Mouse (Mus musculus) MEL (cell line): Measurements from ENCODE around the gene Ppp1cc. TPM values are rescaled to one million over a fixed set of nuclear protein-coding genes. Genes with fewer than 3 reads are reported as not detected.
A peak's percentile ranks its signal among the peaks of the same experiment; 100 is the strongest.

Experiments
- DNase-seq: peaks from one replicate; pipeline ENCODE4 v3.0.0; 2011; ENCODE audit warnings: low read depth, low spot score
- H3K27ac ChIP-seq: 2 replicates; pipeline ENCODE4 v1.5.1; 2012; ENCODE audit warnings: low read depth, mild to moderate bottlenecking, control low read depth, low read length, moderate library complexity; ENCODE audit not compliant: control insufficient read depth
- H3K27me3 ChIP-seq, 2 experiments: fragments of 150-350 bp in 1 of 2; sonication (generic) in 1 of 2; 2 replicates each; pipeline ENCODE4 v1.6.1; 2012; ENCODE audit warnings: low read length in 2 of 2, mild to moderate bottlenecking in 2 of 2, improper control_type of control experiment in 1 of 2, moderate library complexity in 1 of 2; ENCODE audit not compliant: insufficient read depth in 2 of 2, control insufficient read depth in 1 of 2
- H3K36me3 ChIP-seq, 2 experiments: 2 replicates each; pipeline ENCODE4 v1.6.1; 2012 to 2014; ENCODE audit warnings: low read length in 2 of 2, improper control_type of control experiment in 1 of 2, inconsistent platforms in 1 of 2, mild to moderate bottlenecking in 1 of 2; ENCODE audit not compliant: insufficient read depth in 2 of 2, control insufficient read depth in 1 of 2
- H3K4me1 ChIP-seq, 2 experiments: fragments of 150-350 bp in 1 of 2; sonication (generic) in 1 of 2; 2 replicates each; pipeline ENCODE4 v1.6.1; 2012; ENCODE audit warnings: low read length in 2 of 2, improper control_type of control experiment in 1 of 2, mild to moderate bottlenecking in 1 of 2; ENCODE audit not compliant: insufficient read depth in 2 of 2, control insufficient read depth in 1 of 2
- H3K4me3 ChIP-seq, 2 experiments: fragments of 150-350 bp in 1 of 2; sonication (generic) in 1 of 2; 2 replicates each; pipeline ENCODE4 v1.5.1; 2012; ENCODE audit warnings: low read depth in 2 of 2, low read length in 2 of 2, mild to moderate bottlenecking in 2 of 2, moderate library complexity in 2 of 2, control low read depth in 1 of 2, improper control_type of control experiment in 1 of 2; ENCODE audit not compliant: control insufficient read depth in 1 of 2, insufficient read depth in 1 of 2
- H3K79me2 ChIP-seq: 2 replicates; pipeline ENCODE4 v1.6.1; 2012; ENCODE audit warnings: mild to moderate bottlenecking, low read length, moderate library complexity; ENCODE audit not compliant: control insufficient read depth, poor library complexity, insufficient read depth
- H3K9ac ChIP-seq: 2 replicates; pipeline ENCODE4 v1.6.1; 2012; ENCODE audit warnings: low read depth, mild to moderate bottlenecking, control low read depth, low read length, moderate library complexity; ENCODE audit not compliant: control insufficient read depth, poor library complexity, severe bottlenecking
- H3K9me3 ChIP-seq: fragments of 150-350 bp; sonication (generic); replicated peaks from 2 replicates; pipeline ENCODE4 v1.6.1; 2012; ENCODE audit warnings: mild to moderate bottlenecking, low read length, improper control_type of control experiment, moderate library complexity; ENCODE audit not compliant: insufficient read depth
- BHLHE40 ChIP-seq: IDR thresholded peaks from 2 replicates; pipeline ENCODE4 v1.6.1; 2012; ENCODE audit warnings: low read depth, mild to moderate bottlenecking, inconsistent platforms, low read length, improper control_type of control experiment, borderline replicate concordance
- ELF1 ChIP-seq: IDR thresholded peaks from 2 replicates; pipeline ENCODE4 v1.6.1; 2014; ENCODE audit warnings: low read depth, mild to moderate bottlenecking, inconsistent platforms, low read length, improper control_type of control experiment, moderate library complexity
- EP300 ChIP-seq, 2 experiments: IDR thresholded peaks; 2 replicates each; pipeline ENCODE4 v1.6.1; 2011; ENCODE audit warnings: improper control_type of control experiment in 2 of 2, low read length in 2 of 2, low read depth in 1 of 2, mild to moderate bottlenecking in 1 of 2
- ETS1 ChIP-seq: IDR thresholded peaks from 2 replicates; pipeline ENCODE4 v1.6.1; 2012; ENCODE audit warnings: low read depth, mild to moderate bottlenecking, inconsistent platforms, low read length, improper control_type of control experiment, moderate library complexity
- GABPA ChIP-seq: IDR thresholded peaks from 2 replicates; pipeline ENCODE4 v1.6.1; 2012; ENCODE audit warnings: low read depth, mild to moderate bottlenecking, inconsistent platforms, low read length, improper control_type of control experiment, moderate library complexity
- GATA1 ChIP-seq: IDR thresholded peaks from 2 replicates; pipeline ENCODE4 v1.6.1; 2011; ENCODE audit warnings: low read depth, low read length, improper control_type of control experiment
- JUND ChIP-seq: IDR thresholded peaks from 2 replicates; pipeline ENCODE4 v1.6.1; 2011; ENCODE audit warnings: low read depth, mild to moderate bottlenecking, improper control_type of control experiment, low read length
- KAT2A ChIP-seq: conservative IDR thresholded peaks from 2 replicates; pipeline ENCODE4 v1.6.1; 2012; ENCODE audit warnings: low read depth, low read length, improper control_type of control experiment, inconsistent platforms
- MAX ChIP-seq: IDR thresholded peaks from 2 replicates; pipeline ENCODE4 v1.6.1; 2011; ENCODE audit warnings: low read length, improper control_type of control experiment
- MXI1 ChIP-seq: IDR thresholded peaks from 2 replicates; pipeline ENCODE4 v1.6.1; 2011; ENCODE audit warnings: mild to moderate bottlenecking, low read depth, low read length, improper control_type of control experiment
- MYC ChIP-seq: IDR thresholded peaks from 2 replicates; pipeline ENCODE4 v1.6.1; 2011; ENCODE audit warnings: low read depth, mild to moderate bottlenecking, low read length, improper control_type of control experiment, moderate library complexity
- NRF1 ChIP-seq: IDR thresholded peaks from 2 replicates; pipeline ENCODE4 v1.6.1; 2014; ENCODE audit warnings: low read depth, mild to moderate bottlenecking, inconsistent platforms, low read length, improper control_type of control experiment, moderate library complexity; ENCODE audit not compliant: poor library complexity, insufficient read depth, severe bottlenecking
- POLR2AphosphoS2 ChIP-seq: IDR thresholded peaks from 2 replicates; pipeline ENCODE4 v1.6.1; 2011; ENCODE audit warnings: low read length, improper control_type of control experiment
- RCOR1 ChIP-seq: IDR thresholded peaks from 2 replicates; pipeline ENCODE4 v1.6.1; 2012; ENCODE audit warnings: low read depth, mild to moderate bottlenecking, inconsistent platforms, low read length, improper control_type of control experiment
- SIN3A ChIP-seq: IDR thresholded peaks from 2 replicates; pipeline ENCODE4 v1.6.1; 2012; ENCODE audit warnings: low read length, improper control_type of control experiment, inconsistent platforms
- TAL1 ChIP-seq: IDR thresholded peaks from 2 replicates; pipeline ENCODE4 v1.6.1; 2012; ENCODE audit warnings: mild to moderate bottlenecking, inconsistent platforms, low read length, moderate library complexity, mixed read lengths
- TBP ChIP-seq: IDR thresholded peaks from 2 replicates; pipeline ENCODE4 v1.8.0; 2011; ENCODE audit warnings: low read depth, low read length, improper control_type of control experiment
- TCF12 ChIP-seq: IDR thresholded peaks from 2 replicates; pipeline ENCODE4 v1.6.1; 2014; ENCODE audit warnings: low read depth, mild to moderate bottlenecking, inconsistent platforms, low read length, improper control_type of control experiment, moderate library complexity
- UBTF ChIP-seq: IDR thresholded peaks from 2 replicates; pipeline ENCODE4 v1.6.1; 2012; ENCODE audit warnings: low read depth, mild to moderate bottlenecking, inconsistent platforms, low read length, improper control_type of control experiment, moderate library complexity, borderline replicate concordance; ENCODE audit not compliant: insufficient read depth
- USF1 ChIP-seq: IDR thresholded peaks from 2 replicates; pipeline ENCODE4 v1.6.1; 2014; ENCODE audit warnings: low read depth, mild to moderate bottlenecking, inconsistent platforms, low read length, improper control_type of control experiment, moderate library complexity
- polyA plus RNA-seq, 2 experiments: library from polyadenylated mRNA; stranded (reverse) in 1 of 2; unstranded in 1 of 2; fragments of >175 nt in 1 of 2; fragments of >200 nt in 1 of 2; gene quantifications; 2 replicates each; pipeline versions ENCODE4 v1.2.1 to v1.2.4; 2012; ENCODE audit warnings: low replicate concordance in 2 of 2, low read depth in 1 of 2; ENCODE audit not compliant: insufficient read length in 2 of 2, insufficient read depth in 1 of 2, missing spikeins in 1 of 2
- total RNA-seq: library from RNA; depleted of rRNA; stranded (reverse); fragments of 300-350 nt; gene quantifications from 2 replicates; pipeline ENCODE4 v1.2.3, GENCODE M21; 2012

Ppp1cc gene
- total and polyA plus RNA-seq, 3 experiments: 305 to 420 TPM; not detected in 1

- no peaks in the 10 kb centered on the region for H3K9me3 ChIP-seq
- peaks cover 0 to 33% of the 10 kb centered on the region in 2 experiments; a peak in 2 of 4 replicates for H3K36me3 ChIP-seq
- no peak overlapping the region for H3K4me3 ChIP-seq
- TF ChIP-seq TCF12: peak; percentile 96
- TF ChIP-seq ETS1: peak; percentile 92
- TF ChIP-seq EP300 (IDR thresholded peaks at IDR 0.05; ENCODE audit: low read depth in 1 of 2, low read length in 2 of 2): peak; percentile 93 to 96
- TF ChIP-seq MXI1: peak; percentile 7; the same call in 1 of the 2 replicates
- no peak for TF ChIP-seq GABPA
- TF ChIP-seq TAL1: peak; percentile 85
- 0 out of 2 replicates have a peak, but pooled peaks have one; percentile 50 for TF ChIP-seq MYC
- TF ChIP-seq UBTF: no peak
- peak; percentile 62 for TF ChIP-seq USF1
- TF ChIP-seq TBP: peak; percentile 52; the same call in 1 of the 2 replicates
- peak; percentile 60; the same call in 1 of the 2 replicates for TF ChIP-seq SIN3A
- TF ChIP-seq RCOR1: peak; percentile 98
- no peak for TF ChIP-seq JUND
- TF ChIP-seq NRF1: no peak
- TF ChIP-seq MAX: no peak
- TF ChIP-seq KAT2A: no peak
- TF ChIP-seq GATA1: peak; percentile 97
- peak; percentile 92 for TF ChIP-seq BHLHE40
- H3K27ac ChIP-seq: peak overlapping the region; percentile 66
- peaks cover 17 to 48% of the 10 kb centered on the region in 2 experiments for H3K4me1 ChIP-seq
- H3K27me3 ChIP-seq: no peaks in the 10 kb centered on the region
- no peaks in the 10 kb centered on the region; the same call in 1 of the 2 replicates for H3K79me2 ChIP-seq
- peak overlapping the region; percentile 15 for H3K9ac ChIP-seq
- DNase-seq: peak; percentile 77
Observed at GRCm38 (mm10) chr5:122136508-122137408, 21.3 kb upstream of the Ppp1cc start.

DNA sequence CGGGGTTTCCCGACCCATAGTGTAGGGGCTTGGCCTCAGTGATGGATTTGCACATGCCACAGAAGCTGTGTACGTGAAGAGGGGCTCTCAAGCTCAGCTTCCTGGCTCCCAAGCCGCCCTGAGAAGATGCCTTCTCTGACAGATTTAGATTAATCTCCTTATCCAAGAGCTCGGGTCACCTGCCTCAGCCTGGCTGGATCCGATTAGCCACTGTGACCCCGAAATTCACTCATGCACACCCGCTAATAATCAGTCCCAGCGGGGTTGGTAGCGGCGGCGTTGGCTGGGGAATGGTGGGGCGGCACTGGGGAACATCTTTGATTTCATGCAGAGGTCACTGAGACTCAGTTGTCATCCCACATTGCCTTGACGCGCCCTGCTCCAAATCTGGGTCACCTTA is 19.2 kb upstream of the Ppp1cc start:
- H3K27me3 ChIP-seq: no peaks in the 10 kb centered on the region
- peaks cover 17 to 50% of the 10 kb centered on the region in 2 experiments for H3K4me1 ChIP-seq
- H3K36me3 ChIP-seq: peaks cover 0 to 33% of the 10 kb centered on the region in 2 experiments; a peak in 2 of 4 replicates
- H3K9me3 ChIP-seq: no peaks in the 10 kb centered on the region
- DNase-seq: no peak
- no peak overlapping the region for H3K4me3 ChIP-seq
- no peak overlapping the region for H3K27ac ChIP-seq
- no peaks in the 10 kb centered on the region; the same call in 1 of the 2 replicates for H3K79me2 ChIP-seq
- TF ChIP-seq ELF1 (no peak), POLR2AphosphoS2 (no peak)
- H3K9ac ChIP-seq: no peak overlapping the region
